Mouse (Mus musculus): ENCODE results near the gene Phc2.

Phc2 gene

DNA sequence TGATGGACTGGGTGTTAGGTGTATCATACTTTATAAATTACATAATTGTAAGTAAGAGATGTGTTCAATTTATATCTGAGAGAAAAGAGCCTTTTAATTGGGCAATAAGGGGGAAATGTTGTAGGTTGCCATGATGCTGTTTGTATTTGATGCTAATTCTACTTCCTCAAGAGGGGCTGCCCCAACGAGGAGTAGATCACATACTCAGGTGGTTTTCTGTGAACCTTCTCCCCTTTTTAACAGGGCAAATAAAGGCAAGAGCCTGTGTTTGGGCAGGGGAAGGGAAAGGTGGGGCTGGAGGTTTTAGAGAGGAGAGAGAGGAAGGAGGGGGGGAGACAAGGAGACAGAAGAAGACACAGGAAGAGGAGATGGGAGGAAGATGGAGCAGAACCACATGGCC, 86.4 kb downstream of the Phc2 start:
- no peak for TF ChIP-seq NANOG (IDR thresholded peaks at IDR 0.05; ENCODE audit: borderline replicate concordance, low read length)
- TF ChIP-seq CTCF (conservative IDR thresholded peaks at IDR 0.05; ENCODE audit: low read length): no peak
- TF ChIP-seq POU5F1 (IDR thresholded peaks at IDR 0.05; ENCODE audit: borderline replicate concordance, low read length): no peak
- Histone ChIP-seq H3K4me3 (replicated peaks; ENCODE audit: low read length) (no peak overlapping the region), H3K27me3 (ENCODE audit: insufficient read depth, low read length) (no peaks in the 10 kb centered on the region), H3K4me1 (replicated peaks; ENCODE audit: low read depth, low read length) (peaks cover 38% of the 10 kb centered on the region), H3K36me3 (ENCODE audit: insufficient read depth, low read length) (peaks cover 24% of the 10 kb centered on the region), H3K9me3 (ENCODE audit: low read length) (no peaks in the 10 kb centered on the region)

DNA sequence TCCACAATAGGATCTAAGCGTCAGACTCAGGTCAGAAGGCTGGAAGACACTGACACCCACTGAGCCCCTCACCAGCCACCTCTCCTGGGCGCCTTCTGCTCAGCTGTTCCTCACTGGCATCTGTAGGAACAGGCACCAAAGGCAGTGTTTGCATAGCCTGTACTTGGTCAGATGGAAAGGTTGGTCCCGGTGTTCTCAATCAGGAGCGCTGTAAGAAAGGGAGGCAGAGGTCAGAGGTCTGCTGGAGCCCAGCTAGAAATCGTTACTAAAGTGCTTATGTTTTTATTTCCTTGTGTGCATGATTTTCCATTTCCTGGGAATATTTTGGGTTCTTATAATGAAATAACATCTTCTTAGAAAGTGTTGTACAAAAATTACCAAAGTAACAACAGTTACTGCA, 87.4 kb downstream of the Phc2 start:
- no peak for TF ChIP-seq POU5F1 (IDR thresholded peaks at IDR 0.05; ENCODE audit: borderline replicate concordance, low read length)
- TF ChIP-seq NANOG (IDR thresholded peaks at IDR 0.05; ENCODE audit: borderline replicate concordance, low read length): no peak
- TF ChIP-seq CTCF (conservative IDR thresholded peaks at IDR 0.05; ENCODE audit: low read length): no peak

DNA sequence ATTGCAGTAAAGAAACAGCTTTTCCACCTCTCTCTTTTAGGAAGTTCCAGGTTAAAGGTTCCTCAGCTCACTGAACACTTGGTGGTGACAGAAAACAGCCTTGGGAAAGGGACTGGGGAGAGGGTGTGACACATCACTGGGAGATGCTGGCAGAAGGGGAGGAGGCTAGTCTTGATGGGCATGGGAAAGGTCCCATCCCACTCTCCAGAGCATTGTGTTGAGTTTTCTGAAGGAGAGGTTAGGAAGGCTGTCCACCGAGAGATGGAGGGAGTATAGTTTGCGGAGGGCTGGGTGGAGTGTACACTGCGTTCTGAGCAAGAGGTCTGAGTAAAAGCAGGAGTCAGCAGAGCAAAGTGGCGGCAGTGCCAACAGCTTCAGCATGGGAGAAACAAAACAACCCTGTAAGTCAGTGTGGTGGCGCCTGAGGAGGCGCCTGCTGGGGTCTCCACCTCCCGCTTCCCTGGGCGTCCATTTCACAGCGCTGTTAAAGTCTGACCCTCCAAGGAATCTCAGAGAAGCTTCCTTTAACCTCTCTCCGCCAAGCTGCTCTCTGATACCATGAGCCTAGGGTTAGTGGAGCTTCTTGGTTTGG, 88.0 kb downstream of the Phc2 start:
- H3K27me3 ChIP-seq (ENCODE audit: insufficient read depth, low read length): no peaks in the 10 kb centered on the region
- peaks cover 40% of the 10 kb centered on the region for H3K36me3 ChIP-seq (ENCODE audit: insufficient read depth, low read length)
- no peaks in the 10 kb centered on the region for H3K9me3 ChIP-seq (ENCODE audit: low read length)
- TF ChIP-seq NANOG (IDR thresholded peaks at IDR 0.05; ENCODE audit: borderline replicate concordance, low read length): no peak
- TF ChIP-seq CTCF (conservative IDR thresholded peaks at IDR 0.05; ENCODE audit: low read length): no peak
- no peak for TF ChIP-seq POU5F1 (IDR thresholded peaks at IDR 0.05; ENCODE audit: borderline replicate concordance, low read length)
- no peak overlapping the region for H3K4me3 ChIP-seq (replicated peaks; ENCODE audit: low read length)
- peaks cover 33% of the 10 kb centered on the region for H3K4me1 ChIP-seq (replicated peaks; ENCODE audit: low read depth, low read length)

More for the DNA sequence above, 87.4 kb downstream of the Phc2 start:
- Histone ChIP-seq H3K4me1 (replicated peaks; ENCODE audit: low read depth, low read length) (peaks cover 34% of the 10 kb centered on the region), H3K27me3 (ENCODE audit: insufficient read depth, low read length) (no peaks in the 10 kb centered on the region), H3K36me3 (ENCODE audit: insufficient read depth, low read length) (peaks cover 34% of the 10 kb centered on the region), H3K9me3 (ENCODE audit: low read length) (no peaks in the 10 kb centered on the region), H3K4me3 (replicated peaks; ENCODE audit: low read length) (no peak overlapping the region)

DNA sequence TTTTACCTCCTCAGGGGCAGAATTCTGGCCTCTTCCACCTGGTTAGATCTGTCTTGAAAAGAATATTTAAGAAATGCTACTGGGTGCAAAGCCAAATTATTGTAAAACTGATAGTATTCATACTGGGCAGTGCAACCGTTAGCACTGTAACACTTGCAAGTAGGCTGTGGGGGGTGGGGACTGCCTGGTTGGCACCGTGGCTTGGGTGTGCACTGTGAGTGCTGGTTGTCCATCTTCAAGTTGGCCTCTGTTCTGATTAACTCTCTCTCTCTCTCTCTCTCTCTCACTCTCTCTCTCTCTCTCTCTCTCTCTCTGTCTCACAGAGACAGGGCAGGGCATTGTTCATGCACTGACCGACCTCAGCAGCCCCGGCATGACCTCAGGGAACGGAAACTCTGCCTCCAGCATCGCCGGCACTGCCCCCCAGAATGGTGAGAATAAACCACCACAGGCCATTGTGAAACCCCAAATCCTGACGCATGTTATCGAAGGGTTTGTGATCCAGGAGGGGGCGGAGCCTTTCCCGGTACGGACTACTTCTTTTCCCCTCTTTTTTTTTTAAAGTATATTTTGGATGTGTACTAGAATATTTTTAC, 88.6 kb downstream of the Phc2 start:
- Histone ChIP-seq H3K9me3 (ENCODE audit: low read length) (no peaks in the 10 kb centered on the region), H3K4me3 (replicated peaks; ENCODE audit: low read length) (no peak overlapping the region), H3K4me1 (replicated peaks; ENCODE audit: low read depth, low read length) (peaks cover 33% of the 10 kb centered on the region), H3K36me3 (ENCODE audit: insufficient read depth, low read length) (peaks cover 46% of the 10 kb centered on the region), H3K27me3 (ENCODE audit: insufficient read depth, low read length) (no peaks in the 10 kb centered on the region)
- no peak for TF ChIP-seq POU5F1 (IDR thresholded peaks at IDR 0.05; ENCODE audit: borderline replicate concordance, low read length)
- TF ChIP-seq CTCF (conservative IDR thresholded peaks at IDR 0.05; ENCODE audit: low read length): no peak
- no peak for TF ChIP-seq NANOG (IDR thresholded peaks at IDR 0.05; ENCODE audit: borderline replicate concordance, low read length)

DNA sequence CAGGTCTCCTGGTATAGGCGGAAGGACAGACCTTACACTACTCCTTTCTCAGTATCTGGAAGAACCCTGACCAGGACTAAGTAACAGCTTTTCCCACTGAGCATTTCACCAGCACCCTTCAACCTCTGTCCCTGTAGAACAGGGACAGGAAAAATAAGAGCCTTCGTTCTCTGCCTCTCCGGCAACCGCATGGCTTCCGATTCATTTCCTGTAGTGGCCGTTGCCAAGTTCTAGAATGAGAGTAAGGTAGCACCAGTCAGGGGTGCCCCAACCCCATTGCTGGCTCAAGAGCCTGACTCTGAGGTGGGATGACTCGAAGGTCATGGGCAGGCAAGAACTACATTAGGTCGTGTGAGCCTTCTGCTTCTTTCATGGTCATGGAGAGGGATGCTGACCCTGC, 90.7 kb downstream of the Phc2 start:
- Histone ChIP-seq H3K9me3 (ENCODE audit: low read length) (no peaks in the 10 kb centered on the region), H3K36me3 (ENCODE audit: insufficient read depth, low read length) (peaks cover 67% of the 10 kb centered on the region), H3K4me1 (replicated peaks; ENCODE audit: low read depth, low read length) (peaks cover 30% of the 10 kb centered on the region), H3K4me3 (replicated peaks; ENCODE audit: low read length) (no peak overlapping the region), H3K27me3 (ENCODE audit: insufficient read depth, low read length) (no peaks in the 10 kb centered on the region)
- TF ChIP-seq NANOG (IDR thresholded peaks at IDR 0.05; ENCODE audit: borderline replicate concordance, low read length): no peak
- TF ChIP-seq CTCF (conservative IDR thresholded peaks at IDR 0.05; ENCODE audit: low read length): no peak
- TF ChIP-seq POU5F1 (IDR thresholded peaks at IDR 0.05; ENCODE audit: borderline replicate concordance, low read length): no peak

DNA sequence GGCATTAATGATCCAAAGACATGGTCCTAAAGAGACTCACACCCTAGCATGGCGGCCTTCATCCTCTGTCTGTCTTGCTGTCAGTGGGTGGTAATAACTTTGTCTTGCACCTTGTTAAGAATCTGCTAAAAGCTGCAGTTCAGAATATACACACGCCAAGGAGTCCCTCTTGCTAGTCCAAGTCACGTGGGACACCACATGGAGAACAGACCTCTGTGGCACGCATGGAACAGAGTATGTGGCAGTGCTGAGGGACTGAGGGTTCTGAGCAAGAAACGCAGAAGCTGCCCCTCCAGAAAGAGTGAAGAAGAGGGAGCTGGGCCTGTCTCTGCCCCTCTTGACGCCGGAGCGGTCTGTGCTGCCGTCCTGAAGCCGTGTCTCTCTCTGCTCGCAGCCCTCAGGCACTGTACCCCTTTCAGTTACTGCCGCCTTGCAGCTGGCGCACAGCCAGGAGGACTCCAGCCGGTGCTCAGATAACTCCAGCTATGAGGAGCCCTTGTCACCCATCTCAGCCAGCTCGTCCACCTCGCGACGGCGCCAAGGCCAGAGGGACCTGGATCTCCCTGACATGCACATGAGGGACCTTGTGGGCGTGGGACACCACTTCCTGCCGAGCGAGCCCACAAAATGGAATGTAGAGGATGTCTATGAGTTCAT, 93.2 kb downstream of the Phc2 start:
- TF ChIP-seq CTCF (conservative IDR thresholded peaks at IDR 0.05; ENCODE audit: low read length) (no peak), NANOG (IDR thresholded peaks at IDR 0.05; ENCODE audit: borderline replicate concordance, low read length) (no peak), POU5F1 (IDR thresholded peaks at IDR 0.05; ENCODE audit: borderline replicate concordance, low read length) (no peak)
- H3K9me3 ChIP-seq (ENCODE audit: low read length): no peaks in the 10 kb centered on the region
- H3K27me3 ChIP-seq (ENCODE audit: insufficient read depth, low read length): no peaks in the 10 kb centered on the region
- no peak overlapping the region for H3K4me3 ChIP-seq (replicated peaks; ENCODE audit: low read length)
- peaks cover 35% of the 10 kb centered on the region for H3K4me1 ChIP-seq (replicated peaks; ENCODE audit: low read depth, low read length)
- peaks cover 90% of the 10 kb centered on the region for H3K36me3 ChIP-seq (ENCODE audit: insufficient read depth, low read length)

DNA sequence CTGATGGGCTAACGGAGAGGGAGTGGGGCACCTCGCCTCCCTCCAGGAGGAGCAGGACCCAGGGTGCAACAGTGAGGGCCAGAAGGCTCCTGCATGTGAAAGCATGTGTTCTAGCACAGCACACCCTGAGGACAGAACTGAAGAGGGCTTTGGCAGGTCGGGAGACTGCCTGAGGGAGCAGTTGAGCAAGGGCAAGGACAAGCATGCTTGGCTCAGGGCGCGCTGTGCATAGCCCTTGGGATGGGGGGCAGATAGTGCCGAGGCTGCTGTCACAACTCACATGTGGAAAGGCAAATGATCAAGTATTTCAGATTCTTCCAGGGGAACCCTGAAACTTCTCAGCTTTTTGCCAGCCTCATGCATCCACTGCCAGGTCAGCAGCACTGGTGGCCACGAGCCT, 93.8 kb downstream of the Phc2 start:
- Histone ChIP-seq H3K27me3 (ENCODE audit: insufficient read depth, low read length) (no peaks in the 10 kb centered on the region), H3K36me3 (ENCODE audit: insufficient read depth, low read length) (peaks cover 90% of the 10 kb centered on the region), H3K4me1 (replicated peaks; ENCODE audit: low read depth, low read length) (peaks cover 41% of the 10 kb centered on the region), H3K4me3 (replicated peaks; ENCODE audit: low read length) (no peak overlapping the region), H3K9me3 (ENCODE audit: low read length) (no peaks in the 10 kb centered on the region)
- TF ChIP-seq POU5F1 (IDR thresholded peaks at IDR 0.05; ENCODE audit: borderline replicate concordance, low read length) (no peak), NANOG (IDR thresholded peaks at IDR 0.05; ENCODE audit: borderline replicate concordance, low read length) (no peak)

DNA sequence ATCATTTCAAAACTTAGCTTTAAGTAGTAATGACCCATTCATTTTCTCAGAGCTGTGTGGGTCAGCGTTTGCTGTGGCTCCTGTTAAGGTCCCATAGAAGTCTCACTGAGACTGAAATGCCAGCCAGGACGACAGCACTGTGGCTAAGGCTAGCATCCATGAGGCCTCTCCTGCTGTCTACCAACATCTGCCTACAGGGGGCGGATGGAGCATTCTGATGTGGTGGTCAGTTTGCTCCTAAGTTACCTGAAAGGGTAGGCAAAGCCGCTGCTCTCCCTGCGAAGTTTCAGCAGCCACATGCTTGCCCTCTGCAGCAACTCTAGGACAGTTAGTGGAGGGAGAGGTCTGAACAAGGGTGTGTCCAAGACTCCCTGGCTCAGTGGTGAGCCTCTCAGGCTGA, 96.5 kb downstream of the Phc2 start:
- H3K9me3 ChIP-seq (ENCODE audit: low read length): no peaks in the 10 kb centered on the region
- TF ChIP-seq NANOG (IDR thresholded peaks at IDR 0.05; ENCODE audit: borderline replicate concordance, low read length) (no peak), CTCF (conservative IDR thresholded peaks at IDR 0.05; ENCODE audit: low read length) (peak; percentile 44)
- peaks cover 56% of the 10 kb centered on the region for H3K4me1 ChIP-seq (replicated peaks; ENCODE audit: low read depth, low read length)

More for the DNA sequence above, 96.5 kb downstream of the Phc2 start:
- Histone ChIP-seq H3K27me3 (ENCODE audit: insufficient read depth, low read length) (no peaks in the 10 kb centered on the region), H3K4me3 (replicated peaks; ENCODE audit: low read length) (no peak overlapping the region), H3K36me3 (ENCODE audit: insufficient read depth, low read length) (peaks cover 65% of the 10 kb centered on the region)

All from E14TG2a.4 (cell line).